Mouse (Mus musculus): Measurements from ENCODE around the gene Zfp534.
"Not testable (repeated sequence)": the region's sequence is repeated elsewhere in the genome, so short reads cannot be mapped to it uniquely, and the experiment has no call there.

Zfp534 gene

GRCm38 (mm10) chr4:147702453-147702852 lies at the start of gene Zfp534:
TSS of gene Zfp534 (minus strand) at chr4:147702553.
- POLR2A ChIA-PET: not testable (repeated sequence)

DNA sequence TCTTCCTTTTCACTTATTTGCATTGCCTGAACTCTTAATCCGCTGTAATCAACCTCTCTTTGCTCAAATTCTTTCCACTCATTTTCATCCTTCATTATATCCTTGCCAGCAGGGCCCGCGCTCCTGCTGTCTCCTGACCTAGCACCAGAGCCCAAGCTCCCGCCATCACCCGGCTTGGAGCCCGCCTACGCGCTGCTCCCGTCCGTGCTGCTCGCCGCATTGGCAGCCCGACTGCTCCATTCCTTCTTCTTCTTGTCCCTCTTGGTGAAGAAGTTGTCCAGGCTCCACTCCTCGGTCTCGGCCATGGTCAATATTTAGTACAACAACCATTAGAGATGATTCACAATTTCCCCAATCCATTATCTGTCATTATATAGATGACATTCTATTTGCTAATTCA lies 43.9 kb upstream of the Zfp534 start:
- POLR2A ChIA-PET, CTCF ChIA-PET: not testable (repeated sequence)

More at GRCm38 (mm10) chr4:147702453-147702852, at the start of gene Zfp534:
- CTCF ChIA-PET: not testable (repeated sequence)

- POLR2A ChIA-PET: interaction anchor here in 2 of 4 experiments (0.6 to 1.1 kb wide), 2 partner anchors 463 to 464 kb away, joined by 4 to 31 read pairs; no protein-coding TSS in a partner anchor
- CTCF ChIA-PET: not testable (repeated sequence)
These were observed 36.5 kb upstream of the Zfp534 start for GRCm38 (mm10) chr4:147738636-147739369.

DNA sequence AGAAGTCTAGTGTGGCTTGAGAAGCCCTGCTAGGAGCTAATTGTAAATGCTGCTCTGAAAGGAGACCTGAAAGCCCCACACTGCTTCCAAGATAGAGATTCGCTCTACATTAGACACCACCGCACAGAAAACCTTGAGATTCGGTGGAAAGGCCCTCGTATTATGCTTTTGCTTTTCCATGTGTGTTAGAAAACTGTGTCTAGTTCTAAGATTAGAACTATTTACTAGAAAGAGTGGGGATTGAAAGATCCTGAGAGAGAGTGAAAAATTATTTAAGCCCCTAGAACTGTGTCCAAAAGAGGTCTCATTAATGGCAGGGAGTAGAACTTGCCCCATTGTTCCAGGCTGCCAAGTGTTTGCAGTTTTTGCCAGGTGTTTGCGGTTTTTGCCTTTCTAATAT lies 47.1 kb downstream of the Zfp534 start:
- POLR2A ChIA-PET, CTCF ChIA-PET: not testable (repeated sequence)

- CTCF ChIA-PET, POLR2A ChIA-PET: not testable (repeated sequence)
These were observed 54.9 kb downstream of the Zfp534 start for GRCm38 (mm10) chr4:147647407-147647806.

DNA sequence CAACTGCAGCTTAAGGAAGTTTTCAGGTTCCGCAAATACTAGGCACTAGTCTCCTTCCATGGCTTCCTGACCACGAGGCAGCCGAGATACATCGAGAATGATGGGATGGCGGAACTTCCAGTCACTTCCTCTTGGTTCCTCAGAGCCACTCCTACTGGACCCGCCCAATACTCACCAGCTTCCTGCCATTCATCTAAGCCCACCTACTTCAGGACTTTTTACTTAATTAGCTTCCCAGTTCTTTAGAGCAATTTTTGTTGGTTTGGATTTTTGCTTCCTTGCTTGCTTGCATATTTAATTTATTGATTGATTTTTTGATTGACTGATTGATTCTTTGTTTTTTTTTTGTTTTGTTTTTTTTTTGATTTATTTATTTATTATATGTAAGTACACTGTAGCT lies 59.9 kb downstream of the Zfp534 start, which contains the start of gene Zfp979:
Zfp979 (minus strand) TSS at position 101 of the 400 bp plus-strand sequence.
- CTCF ChIA-PET, POLR2A ChIA-PET: not testable (repeated sequence)

- POLR2A ChIA-PET, CTCF ChIA-PET: not testable (repeated sequence)
These were observed 60.4 kb downstream of the Zfp534 start for GRCm38 (mm10) chr4:147641932-147642331.

DNA sequence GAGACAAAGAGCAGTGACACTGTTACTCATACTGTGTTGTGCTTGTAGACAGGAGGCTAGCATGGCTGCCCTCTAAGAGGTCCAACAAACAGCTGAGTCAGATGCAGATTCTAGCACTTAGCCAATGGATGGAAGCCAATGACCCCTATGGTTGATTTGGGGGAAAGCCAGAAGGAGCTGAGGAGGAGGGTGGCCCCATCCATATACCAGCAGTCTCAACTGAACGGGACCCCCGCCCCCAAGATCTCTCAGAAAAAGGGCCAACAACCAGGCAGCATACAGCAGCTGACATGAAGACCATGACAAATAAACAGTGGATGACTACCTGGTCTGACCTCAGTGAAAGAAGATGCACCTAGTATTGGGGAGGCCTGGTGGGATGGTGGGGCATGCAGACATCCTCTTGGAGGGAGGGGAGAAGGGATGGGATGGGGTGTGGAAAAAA lies 68.5 kb downstream of the Zfp534 start:
- POLR2A ChIA-PET: not testable (repeated sequence)

More for the DNA sequence above, 68.5 kb downstream of the Zfp534 start:
- CTCF ChIA-PET: not testable (repeated sequence)
